Mouse (Mus musculus): Measurements from ENCODE around the gene Cdc34.

DNA sequence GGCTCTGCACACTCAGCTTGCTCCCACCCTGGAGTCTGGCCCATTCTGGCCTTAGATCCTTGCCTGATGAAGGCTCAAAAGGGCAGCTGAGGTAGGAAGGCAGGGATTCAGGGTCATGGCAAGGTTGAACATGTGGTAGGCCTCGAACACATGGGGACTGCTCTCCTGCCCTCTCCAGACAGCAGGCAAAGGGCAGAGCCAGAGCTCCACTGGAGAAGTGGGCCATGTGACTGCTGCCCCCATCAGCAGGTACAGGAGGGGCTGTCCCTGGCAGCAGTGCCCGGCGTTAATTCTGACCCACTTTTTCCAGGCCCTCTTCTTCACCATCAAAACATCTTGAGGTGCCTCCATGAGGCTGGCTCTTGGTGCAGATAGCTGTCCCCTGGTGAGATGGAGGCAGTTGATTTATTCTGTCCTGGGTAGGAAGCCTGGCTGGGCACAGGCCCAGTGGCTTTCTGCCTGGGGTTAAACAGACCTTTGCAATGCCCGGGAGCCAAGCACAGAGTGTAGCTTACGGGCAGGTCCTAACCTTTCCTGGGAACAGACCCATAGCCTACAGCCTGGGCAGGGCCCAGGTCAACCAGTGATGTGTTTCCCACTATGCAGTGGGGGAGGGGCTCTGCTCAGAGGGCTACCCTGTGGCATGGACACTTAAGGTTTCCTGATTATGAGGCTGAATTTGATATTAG lies 24.6 kb downstream of the Cdc34 start:
- TF ChIP-seq EP300 (IDR thresholded peaks at IDR 0.05; ENCODE audit: insufficient read depth, low read depth, low read length) (0 out of 2 replicates have a peak, but pooled peaks have one; percentile 3), CTCF (IDR thresholded peaks at IDR 0.05; ENCODE audit: low read depth, low read length) (no peak), POLR2A (IDR thresholded peaks at IDR 0.05; ENCODE audit: insufficient read depth, low read length) (no peak)

Measured in ES-Bruce4 (cell line).